Mouse (Mus musculus): ENCODE measurements around the gene Nucks1. TPM values are rescaled to one million over a fixed set of nuclear protein-coding genes. Genes with fewer than 3 reads are reported as not detected.

The Nucks1 gene
- polyA plus RNA-seq, 1 experiment from 2014 or later: 61.2 TPM

GRCm38 (mm10) chr1:131972498-131973334 is 62.4 kb downstream of the Nucks1 start:
- Histone ChIP-seq H3K4me1 (ENCODE audit: control insufficient read depth, insufficient read depth, low read length) (peaks cover 33% of the 10 kb centered on the region), H3K9ac (replicated peaks; ENCODE audit: low read depth, low read length) (no peak overlapping the region), H3K9me3 (ENCODE audit: control insufficient read depth, low read depth, low read length) (no peaks in the 10 kb centered on the region), H3K4me3 (ENCODE audit: low read depth, low read length) (no peak overlapping the region), H3K27ac (ENCODE audit: low read length) (no peak overlapping the region), H3K4me2 (replicated peaks; ENCODE audit: low read depth, low read length) (no peak overlapping the region), H3K36me3 (ENCODE audit: control insufficient read depth, insufficient read depth, low read length) (no peaks in the 10 kb centered on the region), H3K27me3 (ENCODE audit: control insufficient read depth, insufficient read depth, low read length) (no peaks in the 10 kb centered on the region)
- 45% methylated on average over 13 of the region's 13 CpGs for WGBS
- ATAC-seq (ENCODE audit: insufficient number of reproducible peaks, insufficient read depth, low FRiP score, low read depth): no peak; the same call in 1 of the 2 replicates

GRCm38 (mm10) chr1:131973991-131974390 is 63.7 kb downstream of the Nucks1 start:
- ATAC-seq (ENCODE audit: insufficient number of reproducible peaks, insufficient read depth, low FRiP score, low read depth): no peak
- WGBS: 67% methylated on average over 6 of the region's 6 CpGs
- no peak overlapping the region for H3K9ac ChIP-seq (replicated peaks; ENCODE audit: low read depth, low read length)
- H3K4me2 ChIP-seq (replicated peaks; ENCODE audit: low read depth, low read length): no peak overlapping the region
- H3K4me3 ChIP-seq (ENCODE audit: low read depth, low read length): no peak overlapping the region
- peaks cover 33% of the 10 kb centered on the region for H3K4me1 ChIP-seq (ENCODE audit: control insufficient read depth, insufficient read depth, low read length)
- no peaks in the 10 kb centered on the region for H3K9me3 ChIP-seq (ENCODE audit: control insufficient read depth, low read depth, low read length)
- H3K27ac ChIP-seq (ENCODE audit: low read length): no peak overlapping the region
- H3K27me3 ChIP-seq (ENCODE audit: control insufficient read depth, insufficient read depth, low read length): no peaks in the 10 kb centered on the region
- H3K36me3 ChIP-seq (ENCODE audit: control insufficient read depth, insufficient read depth, low read length): no peaks in the 10 kb centered on the region

GRCm38 (mm10) chr1:131976886-131977285 is 66.6 kb downstream of the Nucks1 start:
- H3K4me1 ChIP-seq (ENCODE audit: control insufficient read depth, insufficient read depth, low read length): peaks cover 16% of the 10 kb centered on the region; the same call in 1 of the 2 replicates
- H3K27me3 ChIP-seq (ENCODE audit: control insufficient read depth, insufficient read depth, low read length): no peaks in the 10 kb centered on the region
- H3K4me2 ChIP-seq (replicated peaks; ENCODE audit: low read depth, low read length): no peak overlapping the region
- no peak overlapping the region for H3K9ac ChIP-seq (replicated peaks; ENCODE audit: low read depth, low read length)
- H3K27ac ChIP-seq (ENCODE audit: low read length): no peak overlapping the region
- H3K36me3 ChIP-seq (ENCODE audit: control insufficient read depth, insufficient read depth, low read length): no peaks in the 10 kb centered on the region
- WGBS: 80% methylated on average over 5 of the region's 5 CpGs
- no peak overlapping the region for H3K4me3 ChIP-seq (ENCODE audit: low read depth, low read length)
- no peaks in the 10 kb centered on the region for H3K9me3 ChIP-seq (ENCODE audit: control insufficient read depth, low read depth, low read length)
- ATAC-seq (ENCODE audit: insufficient number of reproducible peaks, insufficient read depth, low FRiP score, low read depth): no peak

- Histone ChIP-seq H3K27me3 (ENCODE audit: control insufficient read depth, insufficient read depth, low read length) (no peaks in the 10 kb centered on the region), H3K4me2 (replicated peaks; ENCODE audit: low read depth, low read length) (no peak overlapping the region), H3K36me3 (ENCODE audit: control insufficient read depth, insufficient read depth, low read length) (no peaks in the 10 kb centered on the region), H3K4me1 (ENCODE audit: control insufficient read depth, insufficient read depth, low read length) (no peaks in the 10 kb centered on the region), H3K9ac (replicated peaks; ENCODE audit: low read depth, low read length) (no peak overlapping the region), H3K27ac (ENCODE audit: low read length) (no peak overlapping the region), H3K4me3 (ENCODE audit: low read depth, low read length) (no peak overlapping the region), H3K9me3 (ENCODE audit: control insufficient read depth, low read depth, low read length) (no peaks in the 10 kb centered on the region)
- WGBS: 38% methylated on average over 2 of the region's 2 CpGs
- ATAC-seq (ENCODE audit: insufficient number of reproducible peaks, insufficient read depth, low FRiP score, low read depth): no peak
Observed at GRCm38 (mm10) chr1:131980471-131980870, 70.1 kb downstream of the Nucks1 start.

GRCm38 (mm10) chr1:131981378-131982013 is 71.2 kb downstream of the Nucks1 start:
- no peak overlapping the region for H3K27ac ChIP-seq (ENCODE audit: low read length)
- H3K4me2 ChIP-seq (replicated peaks; ENCODE audit: low read depth, low read length): no peak overlapping the region
- H3K27me3 ChIP-seq (ENCODE audit: control insufficient read depth, insufficient read depth, low read length): no peaks in the 10 kb centered on the region
- no peaks in the 10 kb centered on the region for H3K9me3 ChIP-seq (ENCODE audit: control insufficient read depth, low read depth, low read length)
- H3K9ac ChIP-seq (replicated peaks; ENCODE audit: low read depth, low read length): no peak overlapping the region
- H3K4me3 ChIP-seq (ENCODE audit: low read depth, low read length): no peak overlapping the region
- 48% methylated on average over 12 of the region's 12 CpGs for WGBS
- no peaks in the 10 kb centered on the region for H3K36me3 ChIP-seq (ENCODE audit: control insufficient read depth, insufficient read depth, low read length)
- no peaks in the 10 kb centered on the region for H3K4me1 ChIP-seq (ENCODE audit: control insufficient read depth, insufficient read depth, low read length)
- 0 out of 2 replicates have a peak, but pooled peaks have one; percentile 39 for ATAC-seq (ENCODE audit: insufficient number of reproducible peaks, insufficient read depth, low FRiP score, low read depth)

GRCm38 (mm10) chr1:131982907-131983306 is 72.6 kb downstream of the Nucks1 start:
- no peaks in the 10 kb centered on the region for H3K9me3 ChIP-seq (ENCODE audit: control insufficient read depth, low read depth, low read length)
- 0 out of 2 replicates have a peak, but pooled peaks have one; percentile 39 for ATAC-seq (ENCODE audit: insufficient number of reproducible peaks, insufficient read depth, low FRiP score, low read depth)
- 6% methylated on average over 5 of the region's 5 CpGs for WGBS
- H3K27me3 ChIP-seq (ENCODE audit: control insufficient read depth, insufficient read depth, low read length): no peaks in the 10 kb centered on the region
- no peak overlapping the region for H3K4me3 ChIP-seq (ENCODE audit: low read depth, low read length)
- H3K4me1 ChIP-seq (ENCODE audit: control insufficient read depth, insufficient read depth, low read length): no peaks in the 10 kb centered on the region
- no peak overlapping the region for H3K4me2 ChIP-seq (replicated peaks; ENCODE audit: low read depth, low read length)
- H3K27ac ChIP-seq (ENCODE audit: low read length): no peak overlapping the region
- no peaks in the 10 kb centered on the region for H3K36me3 ChIP-seq (ENCODE audit: control insufficient read depth, insufficient read depth, low read length)
- no peak overlapping the region for H3K9ac ChIP-seq (replicated peaks; ENCODE audit: low read depth, low read length)

GRCm38 (mm10) chr1:131983806-131984205 is 73.5 kb downstream of the Nucks1 start:
- H3K36me3 ChIP-seq (ENCODE audit: control insufficient read depth, insufficient read depth, low read length): no peaks in the 10 kb centered on the region
- WGBS: 73% methylated on average over 2 of the region's 2 CpGs
- no peak overlapping the region for H3K4me3 ChIP-seq (ENCODE audit: low read depth, low read length)
- H3K9ac ChIP-seq (replicated peaks; ENCODE audit: low read depth, low read length): no peak overlapping the region
- H3K27ac ChIP-seq (ENCODE audit: low read length): no peak overlapping the region
- no peak overlapping the region for H3K4me2 ChIP-seq (replicated peaks; ENCODE audit: low read depth, low read length)
- H3K4me1 ChIP-seq (ENCODE audit: control insufficient read depth, insufficient read depth, low read length): no peaks in the 10 kb centered on the region
- no peaks in the 10 kb centered on the region for H3K27me3 ChIP-seq (ENCODE audit: control insufficient read depth, insufficient read depth, low read length)
- ATAC-seq (ENCODE audit: insufficient number of reproducible peaks, insufficient read depth, low FRiP score, low read depth): no peak
- no peaks in the 10 kb centered on the region for H3K9me3 ChIP-seq (ENCODE audit: control insufficient read depth, low read depth, low read length)

Measured in stomach, embryonic 14.5 days (tissue).